In genomic region chr8:122558671-122559349, GRCm38 (mm10) we compare ENCODE assay signal across 10 mouse cellular contexts. TPM values are rescaled to one million over a fixed set of nuclear protein-coding genes. Genes with fewer than 3 reads are reported as not detected.
DNase-seq lines count a peak whose midpoint lies in the region; ATAC-seq and TF ChIP-seq lines count a peak whose summit lies in the region.
"Had no signal": no experiment of that assay in that cellular context is flagged by ENCODE, and none has a peak within 500 bp of the region (broad histone marks: within the 10 kb centered on the region; RNA-seq: fewer than 3 reads in every experiment).

No protein-coding gene starts in this region.

- TF ChIP-seq CTCF in liver, postnatal 0 days (IDR thresholded peaks at IDR 0.05; ENCODE audit: low read depth), result peak; percentile 48

- TF ChIP-seq EP300 in liver, postnatal 0 days (IDR thresholded peaks at IDR 0.05; ENCODE audit: low read depth), result no peak

- no peak overlapping the region for H3K4me3 ChIP-seq in embryonic facial prominence, embryonic 11.5 days (ENCODE audit: low read depth, low read length)
- no peak overlapping the region for H3K4me3 ChIP-seq in liver, postnatal 0 days (ENCODE audit: low read depth, low read length)

- H3K4me1 ChIP-seq in embryonic facial prominence, embryonic 11.5 days (ENCODE audit: control insufficient read depth, insufficient read depth, low read length), result no peaks in the 10 kb centered on the region; the same call in 1 of the 2 replicates
- peaks cover 24% of the 10 kb centered on the region for H3K4me1 ChIP-seq in liver, postnatal 0 days (ENCODE audit: insufficient read depth)

- H3K36me3 ChIP-seq in embryonic facial prominence, embryonic 11.5 days (replicated peaks; ENCODE audit: control insufficient read depth, insufficient read depth, low read depth, low read length), result no peaks in the 10 kb centered on the region
- H3K36me3 ChIP-seq in liver, postnatal 0 days (replicated peaks; ENCODE audit: insufficient read depth, low read length), result no peaks in the 10 kb centered on the region

- no peaks in the 10 kb centered on the region for H3K9me3 ChIP-seq in embryonic facial prominence, embryonic 11.5 days (replicated peaks; ENCODE audit: control insufficient read depth, low read length)
- H3K9me3 ChIP-seq in liver, postnatal 0 days (ENCODE audit: low read length), result no peaks in the 10 kb centered on the region

- no peaks in the 10 kb centered on the region for H3K27me3 ChIP-seq in embryonic facial prominence, embryonic 11.5 days (ENCODE audit: control insufficient read depth, insufficient read depth, low read length)
- no peaks in the 10 kb centered on the region for H3K27me3 ChIP-seq in liver, postnatal 0 days (ENCODE audit: insufficient read depth, low read length)

- no peak for ATAC-seq in cerebellum, adult (ENCODE audit: insufficient number of reproducible peaks, low FRiP score, low TSS enrichment)
- ATAC-seq in embryonic facial prominence, embryonic 11.5 days (replicated peaks; ENCODE audit: insufficient number of reproducible peaks, low FRiP score, low TSS enrichment, low read depth), result no peak
- no peak for ATAC-seq in liver, postnatal 0 days
- ATAC-seq: CD4-positive, CD25-positive, alpha-beta regulatory T cell, adult 4 months had no signal

- H3K4me2 ChIP-seq in embryonic facial prominence, embryonic 11.5 days (ENCODE audit: low read depth, low read length), result no peak overlapping the region
- H3K4me2 ChIP-seq in liver, postnatal 0 days (ENCODE audit: low read depth, low read length), result no peak overlapping the region

- WGBS in embryonic facial prominence, embryonic 11.5 days, result 21% methylated on average over 12 of the region's 12 CpGs
- 36% methylated on average over 12 of the region's 12 CpGs for WGBS in liver, postnatal 0 days (ENCODE audit: insufficient replicate concordance)

- peak; percentile 48 to 61 for DNase-seq in cerebellum, postnatal 25 days
- peak; percentile 76 for DNase-seq in 3T3-L1 (ENCODE audit: low read depth, low spot score)
- DNase-seq in embryonic facial prominence, embryonic 11.5 days (ENCODE audit: low spot score), result peak; percentile 32
- peak; percentile 34 for DNase-seq in liver, postnatal 0 days
- DNase-seq in adrenal gland, adult 2 months, result no peak
- DNase-seq in adrenal gland, postnatal 10 days, result no peak
- DNase-seq in right cerebral cortex, adult 18-20 months, result no peak
- DNase-seq: right cerebral cortex, postnatal 25 days had no signal

- H3K27ac ChIP-seq in embryonic facial prominence, embryonic 11.5 days (replicated peaks; ENCODE audit: low read depth, low read length), result no peak overlapping the region
- no peak overlapping the region; the same call in 1 of the 2 replicates for H3K27ac ChIP-seq in liver, postnatal 0 days (ENCODE audit: low read depth)

- H3K9ac ChIP-seq in embryonic facial prominence, embryonic 11.5 days (replicated peaks; ENCODE audit: low read length), result no peak overlapping the region
- H3K9ac ChIP-seq in liver, postnatal 0 days (replicated peaks), result no peak overlapping the region

RNA-seq across cellular contexts. Expression of gene Piezo1, which starts 7.7 kb away (rescaled TPM):
- 3.4 and 5.9 TPM in 2 replicates for polyA plus RNA-seq in embryonic facial prominence, embryonic 11.5 days (2014; fragmentation: Nextera tagmentation; extraction: Ambion mirVana)
- 2.6 and 3.4 TPM in 2 replicates for polyA plus RNA-seq in liver, postnatal 0 days (2015; fragmentation: Nextera tagmentation; extraction: Ambion mirVana)
- total RNA-seq in adrenal gland, adult 2 months (2021), result 10 to 100 TPM; 15.1 to 26.4 TPM
- polyA plus RNA-seq in adrenal gland, adult 2 months (2012; rRNA removed), result 47.5 and 64.7 TPM in 2 replicates
- total RNA-seq in adrenal gland, postnatal 10 days (2021), result 10 to 100 TPM; 31.5 to 41.5 TPM

RNA-seq across cellular contexts. Expression of gene Cdt1, which starts 9.0 kb away (rescaled TPM):
- 31.6 and 32.1 TPM in 2 replicates for polyA plus RNA-seq in embryonic facial prominence, embryonic 11.5 days (2014; fragmentation: Nextera tagmentation; extraction: Ambion mirVana)
- 19.8 and 23.7 TPM in 2 replicates for polyA plus RNA-seq in liver, postnatal 0 days (2015; fragmentation: Nextera tagmentation; extraction: Ambion mirVana)
- 1 to 10 TPM; 5.0 to 7.0 TPM for total RNA-seq in adrenal gland, adult 2 months (2021)
- 19.9 and 22.4 TPM in 2 replicates for polyA plus RNA-seq in adrenal gland, adult 2 months (2012; rRNA removed)
- total RNA-seq in adrenal gland, postnatal 10 days (2021), result 10 to 100 TPM; 17.2 to 20.7 TPM

RNA-seq across cellular contexts. Expression of gene Aprt, which starts 17.9 kb away (rescaled TPM):
- 246 and 268 TPM in 2 replicates for polyA plus RNA-seq in embryonic facial prominence, embryonic 11.5 days (2014; fragmentation: Nextera tagmentation; extraction: Ambion mirVana)
- 223 and 249 TPM in 2 replicates for polyA plus RNA-seq in liver, postnatal 0 days (2015; fragmentation: Nextera tagmentation; extraction: Ambion mirVana)
- total RNA-seq in adrenal gland, adult 2 months (2021), result 100 to 1,000 TPM in 1 of 2 experiments, 10 to 100 TPM in 1; 56.2 to 106 TPM
- 161 and 176 TPM in 2 replicates for polyA plus RNA-seq in adrenal gland, adult 2 months (2012; rRNA removed)
- 10 to 100 TPM; 67.5 to 72.3 TPM for total RNA-seq in adrenal gland, postnatal 10 days (2021)

RNA-seq across cellular contexts. Expression of gene Galns, which starts 52.5 kb away (rescaled TPM):
- polyA plus RNA-seq in embryonic facial prominence, embryonic 11.5 days (2014; fragmentation: Nextera tagmentation; extraction: Ambion mirVana), result 4.3 and 6.6 TPM in 2 replicates
- polyA plus RNA-seq in liver, postnatal 0 days (2015; fragmentation: Nextera tagmentation; extraction: Ambion mirVana), result 6.8 and 6.9 TPM in 2 replicates
- 1 to 10 TPM; 6.0 to 7.8 TPM for total RNA-seq in adrenal gland, adult 2 months (2021)
- polyA plus RNA-seq in adrenal gland, adult 2 months (2012; rRNA removed), result 6.8 and 8.0 TPM in 2 replicates
- total RNA-seq in adrenal gland, postnatal 10 days (2021), result 1 to 10 TPM; 8.0 to 8.3 TPM

RNA-seq across cellular contexts. Expression of gene Trappc2l, which starts 52.6 kb away (rescaled TPM):
- polyA plus RNA-seq in embryonic facial prominence, embryonic 11.5 days (2014; fragmentation: Nextera tagmentation; extraction: Ambion mirVana), result 38.1 and 43.6 TPM in 2 replicates
- polyA plus RNA-seq in liver, postnatal 0 days (2015; fragmentation: Nextera tagmentation; extraction: Ambion mirVana), result 29.3 and 30.7 TPM in 2 replicates
- 10 to 100 TPM; 53.8 to 55.5 TPM for total RNA-seq in adrenal gland, adult 2 months (2021)
- polyA plus RNA-seq in adrenal gland, adult 2 months (2012; rRNA removed), result 159 and 161 TPM in 2 replicates
- total RNA-seq in adrenal gland, postnatal 10 days (2021), result 10 to 100 TPM; 48.9 to 56.5 TPM

Comparison
In these comparisons a context has a peak if more than half of its experiments do, and no peak if none do; other contexts are left out.
1. DNase-seq: peak in cerebellum, postnatal 25 days (2 of 2), 3T3-L1 (single experiment), embryonic facial prominence, embryonic 11.5 days (single experiment) and liver, postnatal 0 days (single experiment); none in adrenal gland, adult 2 months (single experiment), adrenal gland, postnatal 10 days (single experiment) and right cerebral cortex, adult 18-20 months (single experiment).